Mouse (Mus musculus) thymus, adult 2 months (tissue): Measurements from ENCODE around the gene Rbfox2.

Experiments used
- CTCF ChIP-seq: fragments of 200-500 bp; IDR thresholded peaks from 2 replicates; pipeline ENCODE4 v1.5.1; 2012; ENCODE audit warnings: mild to moderate bottlenecking, control low read depth, low read length, moderate library complexity, borderline replicate concordance; ENCODE audit not compliant: control insufficient read depth, poor library complexity, insufficient read depth; ENCODE audit errors: extremely low read depth
- POLR2A ChIP-seq: fragments of 200-500 bp; IDR thresholded peaks from 2 replicates; pipeline ENCODE4 v1.6.1; 2012; ENCODE audit warnings: mild to moderate bottlenecking, low read length, control low read depth, moderate library complexity; ENCODE audit not compliant: control insufficient read depth, poor library complexity, insufficient read depth; ENCODE audit errors: extremely low read depth

GRCm38 (mm10) chr15:77185614-77186013 is 121.2 kb downstream of the Rbfox2 start:
- TF ChIP-seq POLR2A = no peak
- TF ChIP-seq CTCF = no peak
